Mouse (Mus musculus): ENCODE measurements around the gene Ihh. TPM values are rescaled to one million over a fixed set of nuclear protein-coding genes. Genes with fewer than 3 reads are reported as not detected.
A peak's percentile ranks its signal among the peaks of the same experiment; 100 is the strongest.

The Ihh gene
- polyA plus RNA-seq, 1 experiment from 2014 or later, result 0.06 TPM

GRCm38 (mm10) chr1:74939762-74940161 lies 11.7 kb downstream of the Ihh start:
- WGBS, result 2% methylated on average over 3 of the region's 3 CpGs
- H3K4me3 ChIP-seq, result no peak overlapping the region
- no peak overlapping the region for H3K9ac ChIP-seq
- peaks cover 72% of the 10 kb centered on the region for H3K27me3 ChIP-seq (replicated peaks)
- ATAC-seq (ENCODE audit: insufficient number of reproducible peaks, low FRiP score), result no peak
- no peak overlapping the region for H3K4me2 ChIP-seq
- H3K9me3 ChIP-seq (replicated peaks), result no peaks in the 10 kb centered on the region
- no peak overlapping the region for H3K27ac ChIP-seq (ENCODE audit: poor library complexity, severe bottlenecking)
- H3K4me1 ChIP-seq (replicated peaks), result no peaks in the 10 kb centered on the region
- no peaks in the 10 kb centered on the region for H3K36me3 ChIP-seq

- Histone ChIP-seq H3K9ac (no peak overlapping the region), H3K4me2 (no peak overlapping the region), H3K27me3 (replicated peaks) (peaks cover 69% of the 10 kb centered on the region), H3K4me3 (no peak overlapping the region), H3K9me3 (replicated peaks) (0 out of 2 replicates have a peak, but pooled peaks cover 3% of the 10 kb centered on the region), H3K36me3 (no peaks in the 10 kb centered on the region), H3K27ac (ENCODE audit: poor library complexity, severe bottlenecking) (no peak overlapping the region), H3K4me1 (replicated peaks) (no peaks in the 10 kb centered on the region)
- no peak for ATAC-seq (ENCODE audit: insufficient number of reproducible peaks, low FRiP score)
- 43% methylated on average over 12 of the region's 12 CpGs for WGBS
Measured at GRCm38 (mm10) chr1:74936221-74936830, 15.1 kb downstream of the Ihh start.

GRCm38 (mm10) chr1:74935402-74935801 lies 16.1 kb downstream of the Ihh start, which contains the start of gene Cfap65:
Gene Cfap65, minus strand, starts transcription at chr1:74935599.
- peak within 1 kb of the TSS; percentile 40 for H3K4me2 ChIP-seq
- ATAC-seq (ENCODE audit: insufficient number of reproducible peaks, low FRiP score), result no peak
- WGBS, result 3% methylated on average over 18 of the region's 18 CpGs
- 0 out of 2 replicates have a peak, but pooled peaks cover 3% of the 10 kb centered on the region for H3K9me3 ChIP-seq (replicated peaks)
- 0 out of 2 replicates have a peak within 1 kb of the TSS, but pooled peaks have one; percentile 21 for H3K4me3 ChIP-seq
- H3K4me1 ChIP-seq (replicated peaks), result no peaks in the 10 kb centered on the region
- peaks cover 70% of the 10 kb centered on the region for H3K27me3 ChIP-seq (replicated peaks)
- no peak within 1 kb of the TSS for H3K9ac ChIP-seq
- H3K36me3 ChIP-seq, result no peaks in the 10 kb centered on the region
- no peak within 1 kb of the TSS for H3K27ac ChIP-seq (ENCODE audit: poor library complexity, severe bottlenecking)

GRCm38 (mm10) chr1:74927621-74928296 lies 23.7 kb downstream of the Ihh start:
- H3K27me3 ChIP-seq (replicated peaks), result peaks cover 85% of the 10 kb centered on the region
- 79% methylated on average over 9 of the region's 9 CpGs for WGBS
- 0 out of 2 replicates have a peak, but pooled peaks cover 3% of the 10 kb centered on the region for H3K9me3 ChIP-seq (replicated peaks)
- H3K4me1 ChIP-seq (replicated peaks), result no peaks in the 10 kb centered on the region
- no peak overlapping the region for H3K4me2 ChIP-seq
- ATAC-seq (ENCODE audit: insufficient number of reproducible peaks, low FRiP score), result no peak
- H3K36me3 ChIP-seq, result no peaks in the 10 kb centered on the region
- H3K27ac ChIP-seq (ENCODE audit: poor library complexity, severe bottlenecking), result no peak overlapping the region
- no peak overlapping the region for H3K9ac ChIP-seq
- no peak overlapping the region for H3K4me3 ChIP-seq

DNA sequence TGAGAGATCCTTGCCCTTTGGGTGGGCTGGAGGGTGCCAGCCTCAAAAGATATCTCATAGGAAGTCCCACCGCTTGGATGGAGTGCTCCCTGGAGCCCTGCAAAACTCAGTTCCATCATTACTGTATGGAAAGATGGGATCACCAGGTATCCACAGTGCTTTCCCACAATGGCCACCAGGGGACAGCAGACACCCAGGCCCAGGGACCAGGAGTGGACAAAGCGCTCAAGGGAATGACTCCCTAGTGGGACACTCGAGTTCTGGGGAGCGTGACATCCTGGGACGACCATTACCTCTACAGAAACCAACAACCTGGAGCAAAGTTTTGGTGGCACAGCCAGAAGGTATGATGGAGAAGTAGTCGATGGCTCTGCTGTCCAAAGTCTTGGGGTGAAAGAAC lies 24.8 kb downstream of the Ihh start:
- peaks cover 84% of the 10 kb centered on the region for H3K27me3 ChIP-seq (replicated peaks)
- H3K27ac ChIP-seq (ENCODE audit: poor library complexity, severe bottlenecking), result no peak overlapping the region
- no peaks in the 10 kb centered on the region for H3K9me3 ChIP-seq (replicated peaks)
- no peaks in the 10 kb centered on the region for H3K4me1 ChIP-seq (replicated peaks)
- WGBS, result 28% methylated on average over 6 of the region's 6 CpGs
- H3K4me2 ChIP-seq, result no peak overlapping the region
- no peak overlapping the region for H3K4me3 ChIP-seq
- H3K9ac ChIP-seq, result no peak overlapping the region
- no peak for ATAC-seq (ENCODE audit: insufficient number of reproducible peaks, low FRiP score)
- no peaks in the 10 kb centered on the region for H3K36me3 ChIP-seq

GRCm38 (mm10) chr1:74924464-74924863 lies 27.0 kb downstream of the Ihh start:
- no peaks in the 10 kb centered on the region for H3K4me1 ChIP-seq (replicated peaks)
- H3K27ac ChIP-seq (ENCODE audit: poor library complexity, severe bottlenecking), result no peak overlapping the region
- peaks cover 76% of the 10 kb centered on the region for H3K27me3 ChIP-seq (replicated peaks)
- ATAC-seq (ENCODE audit: insufficient number of reproducible peaks, low FRiP score), result no peak
- no peak overlapping the region for H3K9ac ChIP-seq
- 56% methylated on average over 4 of the region's 4 CpGs for WGBS
- no peak overlapping the region for H3K4me2 ChIP-seq
- H3K9me3 ChIP-seq (replicated peaks), result no peaks in the 10 kb centered on the region
- no peaks in the 10 kb centered on the region for H3K36me3 ChIP-seq
- no peak overlapping the region for H3K4me3 ChIP-seq

DNA sequence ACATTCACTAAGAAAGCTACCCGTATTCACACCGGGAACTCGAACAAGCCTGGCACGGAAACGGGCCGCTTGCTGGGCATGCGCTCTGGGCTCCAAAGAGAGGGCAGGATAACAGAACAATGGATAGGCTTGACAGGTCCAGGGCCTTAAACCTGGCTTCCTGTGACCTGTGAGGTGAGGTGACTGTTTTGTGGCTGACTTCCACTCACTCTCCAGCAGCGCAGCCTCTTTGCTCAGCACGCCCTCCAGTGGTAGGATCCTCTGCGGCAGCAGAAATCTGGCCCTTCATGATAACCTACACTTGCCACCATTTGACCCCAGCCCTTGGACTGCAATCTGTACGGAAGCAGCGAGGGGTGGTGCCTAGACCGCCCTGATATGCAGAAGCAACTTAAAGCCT lies 35.8 kb downstream of the Ihh start:
- Histone ChIP-seq H3K36me3 (no peaks in the 10 kb centered on the region), H3K9ac (no peak overlapping the region), H3K4me3 (no peak overlapping the region), H3K27me3 (replicated peaks) (peaks cover 57% of the 10 kb centered on the region), H3K27ac (ENCODE audit: poor library complexity, severe bottlenecking) (no peak overlapping the region), H3K4me2 (peak overlapping the region; percentile 22; the same call in 1 of the 2 replicates), H3K9me3 (replicated peaks) (0 out of 2 replicates have a peak, but pooled peaks cover 3% of the 10 kb centered on the region), H3K4me1 (replicated peaks) (no peaks in the 10 kb centered on the region)
- ATAC-seq (ENCODE audit: insufficient number of reproducible peaks, low FRiP score), result no peak
- 21% methylated on average over 13 of the region's 13 CpGs for WGBS

DNA sequence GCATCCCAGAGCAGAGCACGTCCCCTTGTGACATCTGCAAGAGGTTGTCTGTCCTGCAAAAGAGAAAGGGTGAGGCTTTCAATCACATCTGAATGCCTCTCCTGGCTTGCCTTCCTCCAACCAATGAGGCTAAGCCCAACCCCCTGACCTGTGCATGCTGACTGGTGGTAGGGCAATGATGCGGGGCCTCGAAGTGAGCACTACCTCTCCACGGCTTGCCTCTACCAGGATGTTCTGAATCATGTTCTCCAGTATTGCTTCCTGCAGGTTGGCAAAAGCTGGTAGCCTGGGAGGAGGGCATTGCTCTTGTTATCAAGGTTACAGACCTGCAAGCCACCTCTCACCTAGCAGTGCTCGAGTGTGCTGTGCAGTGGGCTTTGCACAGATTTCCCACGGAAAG lies 49.3 kb downstream of the Ihh start:
- H3K4me2 ChIP-seq, result no peak overlapping the region
- peaks cover 25% of the 10 kb centered on the region for H3K4me1 ChIP-seq (replicated peaks)
- peaks cover 97% of the 10 kb centered on the region for H3K27me3 ChIP-seq (replicated peaks)
- no peak overlapping the region for H3K4me3 ChIP-seq
- ATAC-seq (ENCODE audit: insufficient number of reproducible peaks, low FRiP score), result no peak
- no peaks in the 10 kb centered on the region for H3K9me3 ChIP-seq (replicated peaks)
- no peak overlapping the region for H3K27ac ChIP-seq (ENCODE audit: poor library complexity, severe bottlenecking)
- no peak overlapping the region for H3K9ac ChIP-seq
- H3K36me3 ChIP-seq, result no peaks in the 10 kb centered on the region
- WGBS, result 18% methylated on average over 6 of the region's 6 CpGs

GRCm38 (mm10) chr1:74901686-74902085 lies 49.8 kb downstream of the Ihh start:
- 2% methylated on average over 3 of the region's 3 CpGs for WGBS
- peaks cover 25% of the 10 kb centered on the region for H3K4me1 ChIP-seq (replicated peaks)
- H3K27ac ChIP-seq (ENCODE audit: poor library complexity, severe bottlenecking), result no peak overlapping the region
- H3K27me3 ChIP-seq (replicated peaks), result peaks cover 99% of the 10 kb centered on the region
- no peaks in the 10 kb centered on the region for H3K36me3 ChIP-seq
- H3K9ac ChIP-seq, result no peak overlapping the region
- H3K4me2 ChIP-seq, result no peak overlapping the region
- no peak overlapping the region for H3K4me3 ChIP-seq
- no peak for ATAC-seq (ENCODE audit: insufficient number of reproducible peaks, low FRiP score)
- no peaks in the 10 kb centered on the region for H3K9me3 ChIP-seq (replicated peaks)

DNA sequence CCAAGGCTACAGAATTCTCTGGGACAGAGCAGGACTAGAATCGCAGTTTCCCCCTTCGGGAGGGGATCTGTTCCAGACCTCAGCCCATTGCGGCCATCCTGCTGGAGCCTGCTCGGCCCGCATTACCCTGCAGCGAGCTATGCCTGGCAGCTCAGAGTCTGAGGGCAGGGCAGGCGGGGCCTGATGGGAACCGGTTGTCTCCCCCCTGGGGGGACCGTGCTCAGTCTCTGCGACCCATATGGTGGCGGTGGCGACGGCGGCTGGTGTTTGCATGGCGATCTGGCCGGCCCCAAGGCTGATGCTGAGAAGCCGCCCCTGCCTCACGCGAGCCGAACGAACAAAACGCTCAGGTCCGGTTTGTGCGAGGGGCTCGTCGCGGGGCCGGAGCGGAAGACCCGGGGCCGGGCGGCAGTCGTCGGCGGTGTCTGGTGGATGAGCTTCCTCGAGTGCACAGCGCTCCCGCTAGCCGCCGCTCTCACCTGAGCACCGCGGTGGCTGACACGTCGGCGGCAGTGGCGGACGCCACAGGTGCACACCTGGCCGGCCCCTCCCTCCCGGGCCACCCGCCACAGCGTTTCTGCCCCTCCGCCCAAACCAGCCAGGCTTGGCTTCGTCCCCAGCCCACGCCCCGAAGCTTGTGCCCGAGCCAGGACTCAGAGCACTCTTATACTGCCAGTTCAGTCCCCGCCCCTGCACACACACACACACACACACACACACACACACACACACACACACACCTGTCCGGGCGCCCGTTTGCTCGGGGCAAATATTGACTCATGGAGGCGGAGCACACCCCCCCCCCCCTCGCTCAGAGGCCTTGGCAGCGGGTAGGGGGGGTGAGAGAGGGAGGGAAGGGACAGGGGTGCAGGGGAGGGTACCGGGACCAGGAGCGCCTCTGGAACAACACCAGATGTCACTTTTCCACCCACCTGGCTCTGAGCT lies 50.9 kb downstream of the Ihh start:
- WGBS, result under 1% methylated on average over 64 of the region's 66 CpGs
- Histone ChIP-seq H3K9me3 (replicated peaks) (no peaks in the 10 kb centered on the region), H3K27me3 (replicated peaks) (peaks cover 99% of the 10 kb centered on the region), H3K9ac (peak overlapping the region; percentile 32; the same call in 1 of the 2 replicates), H3K36me3 (no peaks in the 10 kb centered on the region), H3K4me2 (peak overlapping the region; percentile 71), H3K4me1 (replicated peaks) (peaks cover 25% of the 10 kb centered on the region), H3K27ac (ENCODE audit: poor library complexity, severe bottlenecking) (no peak overlapping the region), H3K4me3 (peak overlapping the region; percentile 41)
- ATAC-seq (ENCODE audit: insufficient number of reproducible peaks, low FRiP score), result no peak

All from heart, embryonic 12.5 days (tissue).